Mouse (Mus musculus) retina, postnatal 7 days (tissue): ENCODE measurements around the gene Ssh3.
A peak's percentile ranks its signal among the peaks of the same experiment; 100 is the strongest.

Experiments
- DNase-seq: peaks from one replicate; pipeline ENCODE4 v3.0.0-alpha.2; 2012; ENCODE audit warnings: low read depth, low spot score

Ssh3 gene

DNA sequence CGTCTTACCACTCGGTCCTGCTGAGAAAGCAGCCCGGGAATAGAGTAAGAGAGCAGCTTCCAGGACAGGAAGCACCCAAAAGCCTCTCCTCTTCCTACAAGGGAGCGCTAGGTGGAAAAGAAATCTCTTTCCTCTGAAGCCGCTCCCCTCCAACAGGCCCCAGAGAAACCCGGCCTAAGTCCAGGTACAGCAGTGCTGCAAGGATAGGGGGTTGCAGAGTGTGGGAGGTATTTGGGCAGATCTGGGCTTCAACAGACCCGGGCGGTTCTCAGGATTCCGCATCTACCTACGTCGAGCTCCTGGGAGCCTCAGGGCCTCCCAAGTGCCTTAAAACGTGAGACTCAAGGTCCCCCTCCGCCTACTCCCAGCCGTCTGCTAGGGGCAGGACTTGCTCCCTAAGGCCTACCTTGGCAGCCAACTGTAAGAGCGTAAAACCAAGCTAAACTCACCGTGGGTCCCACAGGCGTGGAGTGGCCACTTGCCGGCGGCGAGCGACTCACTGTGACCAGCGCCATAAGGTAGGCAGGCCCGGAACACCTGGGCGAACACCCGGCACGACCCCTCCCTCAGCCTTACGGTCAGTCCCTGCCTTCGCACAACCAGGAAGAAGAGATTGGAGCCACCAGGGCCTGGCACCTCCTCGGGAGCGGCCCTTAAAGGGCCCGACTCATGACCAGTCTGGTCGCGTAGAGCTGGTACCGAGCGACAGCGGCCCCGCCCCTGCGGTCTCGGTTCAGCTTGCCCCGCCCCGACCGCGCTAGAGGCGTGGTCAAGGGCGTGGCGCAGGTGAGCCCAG, at the start of gene Ssh3:
Gene Ssh3, minus strand, starts transcription at position 615 of the 796 bp plus-strand sequence.
- DNase-seq, result peak; percentile 23

DNA sequence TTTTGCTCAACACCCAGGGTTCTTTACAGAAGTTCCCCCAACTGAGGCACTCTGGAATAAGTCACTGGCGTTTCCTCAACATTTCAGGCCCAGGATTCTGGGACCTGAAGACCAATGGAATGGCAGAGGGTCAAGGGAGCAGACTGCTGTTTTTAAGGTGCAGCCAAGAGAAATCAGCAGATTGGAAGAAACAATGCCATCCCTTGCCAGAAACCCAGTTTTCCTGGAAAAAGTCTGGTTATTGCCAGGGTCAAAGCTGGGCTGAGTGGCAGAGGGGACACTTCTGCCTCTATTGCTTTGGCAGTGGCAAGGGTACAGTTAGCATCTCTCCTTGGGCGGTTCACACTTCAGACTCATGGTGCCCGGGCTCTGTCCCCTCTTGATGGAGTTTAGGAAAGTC, 48.2 kb upstream of the Ssh3 start:
- DNase-seq, result no peak

DNA sequence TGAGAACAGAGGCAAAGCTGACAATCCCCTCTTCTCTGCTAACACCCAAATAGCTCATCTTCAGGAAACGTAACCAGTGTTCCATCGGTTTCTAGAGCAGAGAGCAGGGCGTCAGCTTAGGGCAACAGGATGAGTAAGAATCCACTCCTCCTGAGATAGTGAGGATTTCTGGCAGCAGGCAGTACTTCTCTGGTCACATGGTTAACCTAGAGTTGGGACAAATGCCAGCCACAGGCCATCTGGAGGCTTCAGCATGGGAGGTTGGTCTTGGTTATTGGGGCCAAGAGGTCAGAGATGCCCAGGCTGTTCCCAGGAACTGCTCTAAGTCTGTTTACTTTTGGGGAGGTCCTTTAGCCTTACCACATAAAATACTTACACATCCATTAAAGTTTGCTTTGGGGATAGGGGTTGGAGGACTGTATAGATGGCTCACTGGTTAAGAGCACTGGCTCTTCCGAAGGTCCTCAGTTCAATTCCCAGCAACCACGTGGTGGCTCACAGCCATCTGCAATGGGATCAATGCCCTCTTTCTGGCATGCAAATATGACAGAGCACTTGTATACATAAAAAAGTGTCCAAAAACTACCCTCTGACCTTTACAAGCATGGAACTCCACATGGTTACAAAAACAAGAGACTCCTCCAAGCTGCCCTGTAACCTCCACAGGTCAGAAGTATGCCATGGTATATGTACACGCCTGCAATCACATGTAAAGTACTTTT, 46.4 kb upstream of the Ssh3 start:
- no peak for DNase-seq

DNA sequence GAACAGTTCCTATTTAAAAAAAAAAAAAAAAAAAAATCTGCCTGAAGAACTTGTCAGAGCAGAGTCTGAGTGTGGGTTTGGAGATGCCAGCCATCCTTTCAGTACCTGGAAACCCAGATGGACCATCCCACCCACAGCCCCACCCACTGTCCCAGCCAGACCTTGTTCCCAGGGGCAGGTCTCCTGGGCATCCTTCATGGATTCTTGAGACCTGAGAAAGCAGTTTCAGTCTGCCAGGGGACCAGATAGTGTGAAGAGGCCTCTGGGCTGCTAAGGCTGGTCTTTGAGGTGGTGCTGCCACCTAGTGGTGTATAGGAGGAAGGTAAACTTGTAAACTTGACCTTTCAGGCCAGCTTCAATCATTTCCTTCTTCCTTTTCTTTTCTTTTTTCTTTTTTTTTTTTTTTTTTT, 40.8 kb upstream of the Ssh3 start:
- DNase-seq, result no peak

DNA sequence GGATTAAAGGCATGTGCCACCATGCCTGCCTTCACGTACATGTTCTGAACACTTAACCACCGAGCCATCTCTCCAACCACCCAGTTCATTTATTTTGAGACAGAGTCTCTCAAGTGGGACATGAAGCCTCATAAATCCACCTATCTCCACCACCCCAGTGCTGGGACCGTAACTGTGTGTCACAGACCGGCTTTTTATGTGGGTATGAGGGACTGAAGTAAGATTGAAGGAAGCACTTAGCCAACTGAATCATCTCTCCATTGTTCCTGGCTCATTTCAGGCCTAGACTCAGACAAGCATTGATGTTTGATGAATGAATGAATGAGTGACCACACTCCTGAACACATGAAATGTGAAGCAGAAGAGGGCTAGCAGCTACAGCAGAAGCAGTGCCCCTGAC, 40.3 kb upstream of the Ssh3 start:
- no peak for DNase-seq

DNA sequence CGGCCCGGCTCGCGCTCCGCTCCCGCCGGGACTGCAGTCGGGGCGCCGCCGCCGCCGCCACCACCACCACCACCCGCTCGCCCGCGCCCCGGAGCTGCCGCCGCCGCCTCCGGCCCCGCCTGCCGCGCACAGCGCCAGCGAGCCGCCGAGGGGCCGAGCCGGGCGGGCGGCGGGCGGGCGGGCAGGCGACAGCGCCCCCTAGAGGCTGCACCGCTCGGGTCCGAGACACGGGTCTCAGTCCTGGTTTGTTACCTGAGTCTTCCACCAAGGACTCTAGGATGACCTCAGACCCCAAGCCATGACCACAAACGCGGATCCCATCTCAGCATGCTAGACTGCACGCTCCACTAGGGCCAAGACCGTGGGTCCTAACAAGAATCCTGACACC, 37.2 kb upstream of the Ssh3 start, which contains the start of gene Grk2:
Gene Grk2, minus strand, starts transcription at position 33 of the 388 bp plus-strand sequence.
- DNase-seq, result no peak

DNA sequence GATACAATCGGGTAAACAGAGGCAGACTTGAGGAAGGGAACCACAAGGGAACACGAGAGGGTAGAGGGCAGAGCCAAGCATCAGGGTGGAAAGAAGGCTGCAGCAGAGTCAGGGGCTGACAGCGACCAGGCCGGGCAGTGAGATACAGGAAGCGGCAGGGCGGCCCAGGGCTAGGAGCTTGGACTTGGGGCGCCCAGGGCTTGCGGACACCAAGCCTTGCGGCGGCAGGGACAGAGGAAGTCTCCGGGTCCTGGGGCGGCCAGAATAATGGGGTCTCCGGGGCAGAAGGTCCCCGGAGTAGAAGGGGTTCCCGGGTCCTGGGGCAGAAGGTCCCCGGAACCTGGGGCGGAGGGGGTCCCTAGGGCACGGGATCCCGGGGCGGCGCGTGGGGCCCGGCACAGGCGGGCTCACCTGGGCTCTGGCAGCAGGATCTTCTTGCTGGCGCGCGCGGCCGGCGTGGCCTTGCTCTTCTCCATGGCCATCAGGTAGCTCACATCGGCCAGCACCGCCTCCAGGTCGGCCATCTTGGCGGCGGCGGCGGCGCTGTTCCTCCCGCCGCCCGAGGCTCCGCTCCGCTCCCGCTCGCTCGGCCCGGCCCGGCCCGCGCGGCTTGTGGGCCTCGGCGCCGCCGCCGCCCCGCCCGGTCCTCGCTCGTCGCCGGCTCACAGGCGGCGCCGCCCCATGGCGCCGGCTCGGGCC, 36.7 kb upstream of the Ssh3 start:
- no peak for DNase-seq

DNA sequence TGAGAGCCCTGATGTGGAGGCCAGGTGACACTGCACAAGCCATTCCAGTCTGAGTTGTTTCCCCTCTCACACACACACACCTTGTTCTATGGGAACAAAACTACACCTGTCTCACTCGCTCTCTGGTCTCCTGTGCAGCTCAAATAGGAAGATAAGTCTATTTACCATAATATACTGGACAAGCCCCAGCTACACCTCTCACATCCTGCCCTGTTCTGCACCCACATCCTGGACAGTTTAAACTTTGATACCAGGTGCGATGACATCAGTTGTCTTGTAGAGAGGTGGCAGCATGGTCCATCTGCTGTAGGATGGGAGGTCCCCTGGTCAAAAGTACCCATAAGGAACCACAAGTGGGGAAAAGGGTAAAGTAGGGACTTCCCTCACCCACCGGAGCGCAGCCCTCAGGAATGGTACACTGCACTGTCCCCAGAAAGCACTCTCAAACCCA, 35.9 kb upstream of the Ssh3 start:
- no peak for DNase-seq

DNA sequence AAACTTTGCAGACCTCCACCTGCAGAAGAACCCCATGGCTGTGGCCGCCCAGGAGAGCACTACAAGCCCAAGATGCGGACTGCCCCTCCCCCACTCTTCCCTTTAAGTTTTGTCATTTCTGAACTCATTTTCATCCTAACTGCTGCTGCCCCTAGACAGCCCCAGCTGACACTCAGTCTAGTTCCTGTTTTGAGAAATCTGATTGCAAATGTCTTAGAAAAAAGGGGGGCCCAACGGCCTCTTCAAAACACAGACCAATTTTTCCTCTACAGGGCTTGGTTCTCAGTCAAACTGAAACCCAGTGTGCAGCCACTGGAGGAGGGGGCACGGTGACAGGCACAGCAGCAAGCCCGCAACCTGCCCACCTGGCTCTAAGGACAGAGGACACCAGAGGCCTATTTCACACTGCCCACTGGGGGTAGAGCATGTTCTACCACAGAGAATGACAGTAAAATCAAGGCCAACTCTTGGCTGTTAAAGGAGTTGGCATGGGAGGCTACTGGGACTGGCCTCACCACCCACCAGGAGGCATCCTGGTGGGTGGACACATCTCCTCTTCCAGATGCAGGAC, 35.4 kb upstream of the Ssh3 start:
- DNase-seq, result no peak

DNA sequence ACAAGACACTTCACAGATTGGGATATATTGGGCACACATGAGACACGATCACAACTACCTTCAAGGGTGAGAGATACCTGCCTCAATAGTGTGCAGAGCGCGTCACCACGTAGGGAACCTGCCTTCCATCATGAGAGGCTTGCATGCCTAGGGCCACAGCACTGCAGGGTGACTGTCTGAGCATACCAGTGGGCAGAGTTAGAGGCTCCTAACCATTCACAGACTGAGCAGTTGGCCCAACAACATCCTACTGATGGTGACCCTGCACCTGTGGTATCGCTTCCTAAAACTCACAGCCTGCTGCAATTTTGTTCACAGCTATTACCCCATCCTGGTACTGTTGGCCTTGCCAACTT, 34.6 kb upstream of the Ssh3 start:
- DNase-seq, result no peak

DNA sequence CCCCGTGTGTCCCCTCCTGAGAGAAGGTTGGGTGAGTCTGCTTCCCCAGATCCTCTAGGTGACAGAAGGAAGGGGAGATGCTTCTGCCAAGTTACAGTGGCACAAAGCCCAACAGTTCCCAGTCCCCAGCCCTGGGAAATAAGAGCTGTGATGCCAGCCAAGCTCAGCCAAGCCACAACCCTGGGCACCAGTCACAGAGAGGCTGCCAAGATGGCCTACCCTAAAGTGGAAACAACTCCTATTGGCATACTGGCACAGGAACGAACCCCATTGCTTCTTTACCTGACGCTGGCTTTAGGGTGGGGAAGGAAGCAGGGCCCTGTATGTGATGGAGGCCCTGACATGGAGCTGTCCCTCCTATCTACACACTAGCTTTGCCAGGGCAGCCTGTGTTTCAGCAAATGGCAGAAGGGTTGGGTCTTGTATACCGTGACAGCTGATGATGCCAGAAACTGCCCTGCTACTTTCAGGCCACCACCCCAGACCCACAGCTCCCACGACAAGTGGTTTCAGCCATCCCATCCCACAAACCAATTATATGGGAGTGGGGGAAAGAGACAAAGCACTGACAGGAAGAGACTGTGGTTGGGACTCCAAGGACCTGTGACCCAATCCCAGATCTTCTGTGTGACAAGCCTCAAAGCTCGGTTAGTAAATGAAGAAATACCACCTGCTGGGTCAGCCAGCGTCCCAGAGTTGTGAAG, 34.1 kb upstream of the Ssh3 start:
- no peak for DNase-seq

DNA sequence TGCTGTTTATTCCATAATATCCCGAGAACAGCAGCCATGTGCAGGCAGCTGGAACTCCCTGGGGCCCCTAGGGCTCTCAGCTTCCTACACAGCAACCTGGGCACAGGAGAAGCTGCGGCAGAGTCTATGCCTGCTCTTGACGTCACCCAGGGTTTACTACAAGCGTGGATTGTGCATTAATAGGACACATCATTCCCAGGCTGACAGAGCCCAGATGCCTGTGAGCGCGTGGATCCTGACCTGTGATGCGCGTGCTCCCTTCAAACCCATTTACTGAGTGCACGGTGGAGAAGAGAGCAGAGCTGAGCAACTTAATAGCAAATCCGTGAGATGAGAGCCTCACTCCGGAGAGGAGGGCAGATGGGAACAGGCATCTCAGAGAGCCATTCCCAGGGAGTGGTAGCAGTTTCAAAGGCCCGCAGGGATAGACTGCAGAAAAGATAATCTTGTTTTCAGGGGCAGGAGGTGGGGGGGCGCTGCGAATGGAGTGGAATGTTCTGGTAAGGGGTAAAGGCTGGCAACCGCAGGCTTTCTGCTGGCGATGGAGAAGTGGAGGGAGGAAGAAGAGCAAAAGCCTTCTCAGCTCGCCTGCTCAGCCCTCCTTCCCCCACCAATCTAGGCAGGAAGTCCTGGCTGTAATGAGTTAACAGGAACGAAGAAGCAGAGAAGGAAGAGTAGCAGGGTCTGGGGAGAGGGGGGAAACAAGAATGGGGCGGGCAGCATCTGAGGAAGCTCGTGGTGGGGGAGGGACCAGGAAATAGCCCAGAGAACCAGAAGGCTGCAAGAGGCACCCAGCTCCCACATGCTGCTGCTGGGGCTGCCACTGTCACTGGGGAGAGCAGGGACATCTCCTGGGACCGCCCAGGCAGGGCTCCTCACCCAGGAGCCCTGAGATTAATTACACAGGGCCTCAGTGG, 33.0 kb upstream of the Ssh3 start:
- no peak for DNase-seq

DNA sequence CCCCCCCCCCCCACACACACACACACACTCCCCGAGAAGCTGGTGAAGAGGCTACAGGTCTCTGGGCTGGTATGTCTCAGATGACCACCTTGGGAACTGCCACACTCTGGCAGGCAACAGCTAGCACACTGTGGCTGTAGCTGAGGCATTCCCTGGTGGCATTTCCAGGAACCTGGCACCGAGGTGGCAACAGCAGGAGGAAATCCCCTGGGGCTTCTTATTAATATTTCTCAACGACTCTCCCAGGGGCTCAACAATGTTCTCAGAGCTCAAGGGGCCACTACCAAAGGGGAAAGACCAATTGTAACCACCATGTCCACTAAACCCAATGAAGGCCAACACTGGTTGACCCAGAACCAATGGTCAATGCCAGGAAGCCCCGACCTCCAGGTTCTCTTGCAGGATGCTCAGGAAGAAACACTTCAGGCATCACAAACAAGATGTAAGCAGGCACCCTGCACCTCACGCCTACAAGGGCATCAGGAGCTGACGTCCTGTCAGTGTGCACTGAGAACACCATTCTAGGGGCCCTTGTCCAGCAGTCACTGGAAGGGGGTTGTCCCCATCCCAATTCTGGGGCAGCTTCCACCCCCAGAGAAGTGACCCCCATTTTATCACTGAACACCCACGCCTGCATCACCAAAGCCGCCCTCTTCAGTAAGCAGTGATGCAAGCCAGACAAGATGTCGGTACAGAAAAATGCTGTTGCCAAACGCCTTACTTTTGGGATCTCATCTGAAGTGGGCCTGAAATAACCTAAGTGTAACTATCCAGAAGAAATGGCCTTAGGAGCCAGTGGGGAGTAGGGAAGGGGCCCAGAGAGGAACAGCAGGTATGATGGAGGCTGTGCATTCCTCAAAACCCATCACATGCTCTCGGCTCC, 32.1 kb upstream of the Ssh3 start:
- no peak for DNase-seq

DNA sequence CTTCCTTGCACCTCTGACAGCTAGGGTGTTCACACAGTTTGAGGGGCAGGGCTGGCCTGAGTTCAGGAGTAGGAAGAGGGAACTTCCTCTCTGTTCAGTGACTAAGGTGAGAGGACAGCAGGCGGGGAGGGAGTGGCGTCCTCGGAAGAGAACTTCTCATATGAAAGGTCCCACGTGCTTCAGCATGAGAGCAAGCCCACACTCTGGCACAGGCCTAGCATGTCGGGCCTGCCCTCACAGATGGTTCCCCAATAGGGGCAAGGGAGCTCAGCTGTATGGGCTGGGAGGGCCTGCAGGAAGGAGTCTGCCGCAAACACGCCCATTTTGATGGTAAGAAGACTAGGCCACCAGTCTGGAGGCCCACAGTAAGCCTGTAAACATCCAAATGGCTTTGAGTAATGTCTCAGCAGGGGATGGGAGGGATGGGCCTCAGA, 31.3 kb upstream of the Ssh3 start:
- no peak for DNase-seq

DNA sequence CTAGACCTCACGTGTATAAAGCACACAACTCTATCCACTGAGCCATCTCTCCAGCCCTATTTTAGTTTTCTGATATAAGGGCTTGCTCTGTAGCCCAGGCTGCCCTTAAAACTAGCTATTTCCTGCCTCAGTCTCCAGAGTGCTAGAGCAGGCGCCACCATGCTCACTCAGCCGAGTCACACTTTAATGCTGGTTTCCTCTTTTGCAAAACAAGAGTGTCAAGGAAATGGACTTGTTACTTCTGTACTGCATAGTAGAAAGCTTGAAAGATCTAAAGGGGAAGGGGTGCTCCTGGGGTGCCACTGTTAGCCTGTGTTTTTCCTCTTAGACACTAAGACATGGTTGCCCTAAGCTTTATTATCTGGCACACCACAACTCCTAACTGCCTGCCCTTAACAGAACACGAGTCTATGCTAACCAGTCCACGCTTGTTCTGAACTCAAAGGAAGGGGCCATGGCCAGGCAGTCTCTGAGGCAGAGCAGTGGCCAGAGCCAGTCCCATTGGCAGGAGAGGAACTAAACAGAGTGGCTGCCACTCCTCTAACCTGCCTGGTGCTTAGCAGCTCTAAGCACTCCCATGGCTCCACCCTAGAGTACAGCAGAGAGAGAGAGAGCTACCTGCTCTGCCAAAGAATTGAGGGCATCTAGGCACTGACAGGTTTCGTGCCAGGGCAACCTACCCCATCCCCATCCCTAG, 30.7 kb upstream of the Ssh3 start:
- no peak for DNase-seq

DNA sequence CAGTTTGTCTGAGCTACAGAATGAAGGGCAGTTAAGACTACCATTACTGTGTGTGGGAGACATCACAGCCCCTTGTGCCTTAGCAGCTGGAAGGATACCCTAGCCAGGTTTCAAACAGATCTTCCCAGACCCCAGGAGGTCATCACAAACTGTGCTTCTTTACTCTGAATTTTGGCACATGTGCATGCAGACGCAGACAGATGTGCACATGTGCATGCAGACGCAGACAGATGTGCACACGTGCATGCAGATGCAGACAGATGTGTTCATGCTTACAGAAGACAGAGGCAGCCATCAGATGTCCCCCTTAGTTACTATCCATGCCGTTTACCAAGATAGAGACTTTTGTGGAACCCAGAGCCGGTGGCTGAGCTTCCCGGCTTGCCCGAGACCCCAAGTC, 30.1 kb upstream of the Ssh3 start:
- no peak for DNase-seq

DNA sequence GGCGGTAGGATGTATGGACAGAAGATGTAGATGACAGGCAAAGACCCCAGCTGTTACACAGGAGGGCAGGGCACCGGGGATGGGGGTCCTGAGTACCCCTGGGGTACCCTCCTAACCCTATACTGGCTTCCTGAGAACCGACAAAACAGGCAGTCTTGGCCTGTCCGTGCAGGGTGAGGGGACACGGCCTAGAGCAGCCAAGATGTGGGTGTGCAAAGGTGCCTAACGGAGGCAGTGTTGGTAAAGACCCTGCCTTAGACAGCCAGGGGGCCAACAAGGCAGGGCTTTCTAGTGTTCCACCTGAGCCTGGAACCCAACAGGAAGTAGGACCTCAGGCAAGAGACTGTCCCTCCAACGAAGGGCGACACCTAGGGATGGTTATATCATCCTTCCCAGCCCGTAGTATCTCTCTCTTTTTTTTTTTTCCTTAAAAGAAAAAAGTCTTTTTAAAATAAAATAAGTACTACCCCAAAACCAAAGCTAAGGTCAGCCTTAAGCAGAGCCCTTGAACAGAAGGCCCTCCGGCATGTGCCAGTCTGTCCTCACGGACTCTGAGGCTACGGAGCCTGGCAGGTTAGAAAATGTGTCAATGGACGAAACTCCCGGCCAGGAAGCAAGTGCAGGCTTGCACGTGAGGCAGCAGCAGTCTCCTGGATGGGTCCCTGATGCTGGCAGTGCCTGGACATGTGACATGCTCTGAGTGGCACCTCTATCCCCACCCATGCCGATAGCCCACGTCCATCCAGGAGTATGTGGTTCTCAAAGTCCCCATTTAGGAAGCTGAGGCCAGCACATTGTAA, 29.5 kb upstream of the Ssh3 start:
- no peak for DNase-seq

DNA sequence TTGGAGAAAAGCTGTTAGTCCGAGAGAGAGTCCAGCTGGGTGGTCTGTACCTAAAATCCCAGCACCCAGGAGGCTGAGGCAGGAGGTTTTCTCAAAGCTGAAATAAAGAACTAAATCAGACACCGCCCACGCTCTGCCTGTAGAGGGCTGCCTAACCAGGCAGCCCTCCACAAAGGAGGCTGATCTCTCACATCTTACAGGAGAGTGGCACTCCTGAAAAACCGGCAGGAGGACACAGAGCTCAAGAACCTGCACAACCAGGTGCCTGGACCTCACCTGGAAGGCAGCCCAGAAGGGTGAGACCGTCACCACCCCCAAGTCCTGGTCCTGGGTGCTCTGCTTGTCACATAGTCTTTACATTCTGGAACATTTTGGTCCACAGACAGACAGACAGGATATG, 28.9 kb upstream of the Ssh3 start:
- DNase-seq, result no peak
